Mouse (Mus musculus): Measurements from ENCODE around the gene Lyl1.

GRCm38 (mm10) chr8:84665385-84665893, 35.8 kb upstream of the Lyl1 start:
- TF ChIP-seq CTCF (IDR thresholded peaks at IDR 0.05; ENCODE audit: low read depth) = no peak
- no peak for TF ChIP-seq EP300 (IDR thresholded peaks at IDR 0.05; ENCODE audit: low read depth)
